Mouse (Mus musculus) adrenal gland, postnatal 14 days (tissue): Measurements from ENCODE around the gene Foxo1. TPM values are rescaled to one million over a fixed set of nuclear protein-coding genes. Genes with fewer than 3 reads are reported as not detected.

Experiments
- DNase-seq: peaks from one replicate; pipeline ENCODE4 v3.0.0; 2021; ENCODE audit warnings: mixed read lengths
- long read RNA-seq, 2 experiments: library from polyadenylated mRNA; stranded (forward); transcript quantifications; one replicate each; pipeline ENCODE4 v2.0.0; 2021
- total RNA-seq: library from RNA; stranded (reverse); gene quantifications from 2 replicates; pipeline ENCODE4 v1.2.3, GENCODE M21; 2021

Gene Foxo1
- total RNA-seq: 39.3 and 50.1 TPM in 2 replicates
- long read RNA-seq, experiment 1, full-length matches to known transcripts: 15 of 26 reads
- long read RNA-seq, experiment 1, partial matches to known transcripts: 7 of 26 reads
- long read RNA-seq, experiment 1, other reads (novel, unspliced or antisense): 4 of 26 reads
- long read RNA-seq, experiment 2, full-length matches to known transcripts: 12 of 20 reads
- long read RNA-seq, experiment 2, partial matches to known transcripts: 6 of 20 reads
- long read RNA-seq, experiment 2, other reads (novel, unspliced or antisense): 2 of 20 reads

DNA sequence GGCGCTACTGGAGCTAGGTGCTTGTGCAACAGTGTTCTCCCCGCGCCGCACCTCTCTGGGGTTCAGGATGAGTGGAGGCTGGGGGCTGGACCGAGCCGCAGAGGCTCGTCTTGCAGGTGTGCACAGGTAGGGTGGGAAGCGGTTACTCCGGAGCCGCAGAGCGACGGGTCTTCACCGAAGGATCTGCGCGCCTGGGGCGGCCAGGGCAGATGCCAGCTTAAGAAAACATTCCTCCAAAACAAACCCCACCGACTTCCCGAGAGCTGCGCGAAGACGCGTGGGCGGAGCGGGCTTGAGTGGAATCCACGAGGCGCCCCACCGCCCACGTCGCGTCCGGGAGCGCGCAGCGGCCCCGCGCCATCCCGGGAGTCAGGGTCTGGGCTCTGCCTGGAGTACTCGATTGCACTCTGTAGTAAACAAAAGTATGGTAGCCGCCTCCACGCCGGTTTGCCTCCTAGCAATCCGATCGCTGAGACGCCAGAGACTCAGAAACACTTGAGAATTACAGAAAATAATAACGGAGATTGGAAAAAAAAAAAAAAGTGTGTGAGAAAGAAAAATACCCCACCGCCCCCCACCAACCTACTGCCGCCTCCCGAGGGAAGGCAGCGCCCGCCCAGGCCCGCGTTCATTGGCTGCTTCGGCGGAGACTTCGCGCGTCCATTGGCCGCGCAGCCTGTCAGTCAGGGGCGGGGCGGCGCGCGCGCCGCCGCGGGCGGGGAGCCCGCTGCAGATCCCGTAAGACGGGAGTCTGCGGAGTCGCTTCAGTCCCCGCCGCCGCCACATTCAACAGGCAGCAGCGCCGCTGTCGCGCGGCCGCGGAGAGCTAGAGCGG is at the start of gene Foxo1:
Foxo1 (plus strand) TSS at position 685 of the 835 bp plus-strand sequence.
- peak; percentile 96 for DNase-seq

DNA sequence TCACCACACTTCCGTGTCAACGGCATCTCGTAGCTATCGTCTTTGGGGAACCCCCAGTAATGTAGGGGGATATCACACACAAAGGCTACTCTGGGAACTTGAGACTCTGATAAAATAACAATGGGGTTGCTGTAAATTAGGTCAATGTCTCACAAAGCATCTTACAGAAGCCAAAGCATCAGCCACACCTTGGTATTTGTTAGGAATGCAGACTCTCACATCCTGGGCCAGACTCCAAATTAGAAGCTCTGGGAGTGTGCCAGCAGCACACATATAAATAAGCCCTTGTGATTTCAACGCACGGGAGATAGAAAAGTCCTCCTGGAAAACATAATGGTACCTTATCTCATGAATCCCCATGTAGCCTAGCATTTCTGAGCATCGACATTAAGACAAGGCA is 49.3 kb upstream of the Foxo1 start:
- no peak for DNase-seq

- no peak for DNase-seq
Measured at GRCm38 (mm10) chr3:52221082-52221481, 47.1 kb upstream of the Foxo1 start.

GRCm38 (mm10) chr3:52221931-52222330 is 46.2 kb upstream of the Foxo1 start:
- DNase-seq: no peak

DNA sequence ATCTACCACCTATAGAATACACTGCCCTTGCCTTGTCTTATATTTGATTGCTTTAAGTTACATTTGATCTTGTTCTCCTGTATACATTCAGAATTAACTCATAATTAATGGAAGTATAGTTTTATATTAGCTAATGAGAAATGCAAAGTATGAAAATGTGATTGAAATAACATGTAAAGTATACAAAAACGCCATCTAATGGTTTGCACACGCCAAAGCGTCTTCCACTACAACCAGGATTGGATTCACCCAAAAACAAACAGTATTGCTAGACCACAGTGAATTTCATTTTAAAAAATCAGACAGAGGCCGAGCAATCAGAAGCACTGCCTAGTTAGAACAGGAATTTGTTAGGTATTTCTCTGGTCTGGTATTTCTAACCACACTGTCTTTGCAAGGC is 31.6 kb upstream of the Foxo1 start:
- no peak for DNase-seq

GRCm38 (mm10) chr3:52237136-52237535 is 31.0 kb upstream of the Foxo1 start:
- no peak for DNase-seq

DNA sequence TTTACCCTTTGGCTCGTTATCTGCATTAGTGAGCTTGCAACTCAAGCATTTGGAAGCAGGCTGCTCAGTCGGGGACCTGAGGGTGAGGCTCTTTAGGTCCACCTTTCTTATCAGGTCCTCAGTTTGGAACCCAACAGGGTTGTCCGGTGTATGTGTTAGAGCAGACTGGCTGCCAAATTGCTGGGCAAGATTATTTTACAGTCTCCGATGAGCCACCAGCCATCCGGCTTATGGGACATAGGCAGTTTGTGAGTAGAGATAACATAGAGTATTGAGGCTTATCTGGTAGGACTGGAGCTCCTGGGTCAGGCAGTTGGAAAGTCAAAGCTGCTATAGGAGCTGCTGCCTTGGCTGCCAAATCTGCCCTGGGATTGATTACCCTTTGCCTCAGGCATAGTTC is 27.1 kb upstream of the Foxo1 start:
- DNase-seq: no peak

DNA sequence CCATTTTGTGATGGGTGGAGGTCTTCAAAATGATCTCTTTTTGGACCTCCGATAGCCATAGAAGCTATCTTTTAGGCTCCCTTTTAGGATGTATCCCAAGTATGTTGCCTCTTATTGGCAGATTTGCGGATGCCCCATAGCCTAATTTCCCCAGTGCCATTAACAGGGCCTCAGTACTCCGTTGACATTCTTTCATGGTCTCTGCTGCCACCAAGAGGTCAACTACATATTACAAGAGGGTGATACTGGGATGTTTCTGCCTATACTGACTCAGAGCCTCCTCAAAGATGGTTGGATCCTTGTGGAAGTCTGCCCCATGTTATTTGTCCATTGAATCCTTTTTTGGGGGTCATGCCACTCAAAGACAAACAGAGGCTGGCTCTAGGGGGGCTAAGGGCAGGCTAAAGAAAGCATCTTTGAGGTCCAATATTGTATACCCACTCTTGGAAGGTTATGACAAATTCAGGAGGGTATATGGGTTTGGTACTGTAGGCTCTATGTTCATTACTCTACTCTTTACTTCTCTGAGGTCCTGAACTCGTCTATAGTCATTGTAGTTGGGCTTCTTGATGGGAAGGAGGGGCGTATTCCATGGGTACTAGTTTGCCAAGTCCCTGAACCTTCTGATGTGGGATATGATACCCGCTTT is 25.6 kb upstream of the Foxo1 start:
- DNase-seq: peak; percentile 83

- peak; percentile 59 for DNase-seq
Measured at GRCm38 (mm10) chr3:52243271-52244021, 24.7 kb upstream of the Foxo1 start.

GRCm38 (mm10) chr3:52245996-52246830 is 21.9 kb upstream of the Foxo1 start:
- peak; percentile 26 for DNase-seq

DNA sequence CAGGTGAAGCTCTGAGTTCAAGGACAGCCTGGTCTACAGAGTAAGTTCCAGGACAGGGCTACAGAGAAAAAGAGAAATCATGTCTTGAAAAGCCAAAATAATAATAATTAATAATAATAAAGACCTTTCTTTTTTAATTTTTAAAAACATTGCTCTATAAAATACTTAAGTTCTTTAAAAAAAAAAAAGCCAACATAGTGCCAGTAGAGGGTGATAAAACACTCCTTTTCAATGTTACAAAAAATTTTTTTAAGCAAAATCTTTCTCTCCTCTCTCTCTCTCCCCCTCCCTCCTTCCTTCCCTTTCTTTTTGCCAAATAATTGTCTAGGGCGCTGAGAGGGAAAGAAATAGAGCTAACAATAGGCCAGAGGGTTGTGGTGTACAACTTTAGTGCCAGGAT is 17.0 kb upstream of the Foxo1 start:
- no peak for DNase-seq

DNA sequence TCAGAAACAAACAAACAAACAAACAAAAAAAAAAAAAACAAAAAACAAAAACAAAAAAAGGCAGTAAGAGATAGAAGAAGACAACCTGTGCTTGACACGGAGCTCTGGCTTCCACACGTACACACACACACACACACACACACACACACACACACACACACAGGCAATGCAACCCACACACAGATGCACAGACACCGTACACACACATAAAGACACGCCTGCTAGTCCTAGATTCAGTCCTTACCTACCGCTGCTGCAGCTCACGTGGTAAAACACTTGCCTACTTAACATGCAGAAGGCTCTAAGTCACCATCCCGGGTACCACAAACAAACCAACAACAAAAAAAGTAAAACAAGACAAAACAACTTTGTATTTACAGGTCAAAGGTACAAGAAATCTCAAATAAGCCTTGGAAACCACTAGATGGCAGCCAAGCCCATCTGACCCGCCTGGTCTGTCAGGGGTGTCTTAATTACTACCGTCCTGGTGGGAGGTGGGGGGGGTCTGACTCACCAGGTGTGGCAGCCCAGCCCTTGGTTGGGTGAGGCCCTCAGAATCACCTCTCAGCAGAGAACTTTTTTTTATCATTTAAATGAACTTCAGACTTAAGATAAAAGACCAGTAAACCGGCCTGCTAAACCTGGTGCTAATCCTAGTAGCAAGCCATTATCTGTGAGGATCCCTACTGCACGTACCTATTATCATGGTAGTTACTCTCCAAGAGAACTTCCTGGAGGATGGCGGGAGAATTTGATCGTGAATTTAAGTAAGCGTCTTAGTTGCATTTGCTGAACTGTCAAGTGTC is 14.3 kb upstream of the Foxo1 start:
- peak; percentile 58 for DNase-seq

DNA sequence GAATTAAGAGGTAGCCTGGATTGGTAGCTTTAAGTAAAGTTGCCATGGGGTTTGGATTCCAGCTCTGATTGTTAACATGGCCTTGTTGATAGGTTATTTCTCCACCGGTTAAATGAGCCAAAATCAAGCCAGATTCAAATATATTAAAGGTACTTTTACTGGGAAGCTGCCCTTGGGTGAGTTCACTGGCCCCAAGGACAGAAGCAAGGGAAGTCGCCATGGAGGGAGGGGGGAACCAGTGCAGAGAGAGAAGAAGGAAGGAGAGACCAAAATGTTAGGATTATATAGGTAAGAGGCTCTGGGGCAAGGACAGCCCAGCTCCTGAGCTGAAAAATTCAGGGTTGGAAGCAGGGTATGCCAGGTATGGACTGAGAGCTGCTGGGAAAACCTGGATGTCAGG is 13.6 kb upstream of the Foxo1 start:
- DNase-seq: no peak

DNA sequence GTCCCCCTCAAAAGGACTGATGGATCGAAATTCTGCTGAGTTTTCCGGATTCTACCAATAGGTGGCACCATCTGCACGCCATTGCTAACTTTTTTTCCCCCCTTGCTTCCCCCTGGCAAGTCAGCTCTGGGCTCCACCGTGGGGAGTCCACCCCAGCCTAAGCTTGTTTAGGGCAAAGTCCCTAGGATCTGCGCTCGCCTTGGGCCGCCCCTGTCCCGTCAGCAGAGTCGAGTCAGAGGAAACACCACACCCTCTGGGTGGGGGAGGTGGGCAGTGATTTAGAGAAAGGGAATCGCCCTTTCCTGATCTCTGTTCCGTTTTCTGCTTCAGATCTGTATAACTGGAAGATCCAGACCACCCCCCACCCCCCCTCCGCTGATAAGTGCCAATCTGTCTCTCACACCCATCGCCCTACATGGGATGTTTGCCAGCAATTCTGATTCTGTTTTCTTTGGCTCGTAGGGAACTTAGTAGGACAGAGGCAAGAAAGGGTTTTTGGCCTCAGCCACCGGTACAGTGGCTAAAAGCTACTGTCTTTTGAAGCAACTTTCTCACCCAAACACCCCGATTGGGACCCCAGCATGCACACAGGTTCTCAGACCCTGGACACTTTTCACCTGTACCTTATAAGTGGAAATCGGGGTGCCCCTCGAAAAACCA is 10.2 kb upstream of the Foxo1 start:
- DNase-seq: peak; percentile 73

- DNase-seq: peak; percentile 64
Measured at GRCm38 (mm10) chr3:52258532-52258931, 9.6 kb upstream of the Foxo1 start.

GRCm38 (mm10) chr3:52262431-52263161 is 5.5 kb upstream of the Foxo1 start:
- DNase-seq: peak; percentile 87

DNA sequence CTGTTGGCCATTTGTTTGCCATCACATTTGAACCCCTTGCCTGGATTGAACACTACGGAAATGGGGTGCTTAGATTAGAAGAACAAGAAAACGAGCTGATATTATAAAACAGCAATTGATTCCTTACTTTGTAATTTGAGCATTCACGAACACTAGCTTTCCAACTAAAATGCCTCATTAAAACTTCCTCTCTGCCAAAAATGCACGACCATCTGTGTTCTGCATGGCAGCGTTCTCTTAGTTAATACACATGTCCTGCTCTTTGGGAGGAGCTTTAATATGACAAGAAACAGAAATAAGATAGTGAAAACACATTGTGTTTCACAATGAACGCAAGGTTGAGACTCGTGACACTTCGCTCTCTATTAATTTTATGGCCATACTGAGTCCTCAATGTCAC is 3.8 kb upstream of the Foxo1 start:
- DNase-seq: no peak

- DNase-seq: peak; percentile 31
Measured at GRCm38 (mm10) chr3:52266606-52267160, 1.5 kb upstream of the Foxo1 start.

DNA sequence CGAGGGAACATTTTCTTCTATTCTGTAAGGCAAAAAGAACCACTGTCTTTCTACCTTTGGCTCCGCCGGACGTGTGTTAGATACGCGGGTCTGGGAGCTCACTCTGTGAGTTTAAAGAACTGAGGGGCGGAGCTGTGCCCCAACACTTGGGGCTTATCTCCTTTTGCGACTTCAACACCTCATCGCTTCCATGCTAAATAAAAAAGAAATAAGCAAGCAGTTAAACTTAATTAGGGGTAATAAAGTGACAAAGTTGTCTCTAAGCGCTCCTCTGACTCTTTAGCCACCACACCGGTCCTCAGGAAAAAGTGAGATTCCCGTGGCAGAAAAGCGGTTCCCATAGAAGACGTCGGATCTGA is 864 bp upstream of the Foxo1 start:
- DNase-seq: peak; percentile 25
